Mouse (Mus musculus): Measurements from ENCODE around the gene Fancm. TPM values are rescaled to one million over a fixed set of nuclear protein-coding genes. Genes with fewer than 3 reads are reported as not detected.
A peak's percentile ranks its signal among the peaks of the same experiment; 100 is the strongest.

Gene Fancm
- total and polyA plus RNA-seq, 3 experiments = 11.7 to 25.3 (median 12.8) TPM

DNA sequence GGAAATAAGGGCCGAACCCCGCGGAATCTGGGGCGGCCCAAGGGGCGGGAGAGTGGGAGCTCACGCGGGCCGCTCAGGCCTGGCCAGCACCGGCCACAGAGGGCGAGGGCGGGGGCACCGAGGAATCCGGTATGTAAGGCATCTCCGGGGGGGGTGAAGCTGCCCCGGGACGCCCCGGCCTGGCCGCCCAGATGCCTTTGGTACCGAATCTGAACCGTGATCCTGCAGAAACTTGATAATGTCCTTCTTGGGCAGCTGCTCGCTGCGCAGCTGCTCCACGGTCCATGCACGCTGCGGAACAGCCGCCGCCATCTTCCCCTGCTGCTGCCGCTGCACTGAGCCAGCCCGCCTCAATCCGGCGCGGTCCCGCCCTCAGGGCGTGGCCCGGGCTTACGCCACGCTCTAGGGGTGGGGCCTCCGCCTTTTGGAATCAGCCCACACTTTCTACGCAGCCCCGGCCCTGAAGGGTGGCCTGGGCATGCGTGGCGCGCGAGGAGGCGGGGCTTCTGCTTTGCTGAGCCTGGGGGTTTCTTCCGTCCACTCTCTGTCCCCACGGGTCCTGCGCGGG, 1.7 kb upstream of the Fancm start, which contains the start of gene Fkbp3:
TSS of gene Fkbp3 (minus strand) at position 397 of the 568 bp plus-strand sequence.
- Histone ChIP-seq H3K4me3 (ENCODE audit: control insufficient read depth in 1 of 2, insufficient read depth in 1 of 2, low read depth in 2 of 2, low read length in 2 of 2) (peak within 1 kb of the TSS; percentile 84 to 86), H3K36me3 (ENCODE audit: control insufficient read depth in 1 of 2, insufficient read depth in 2 of 2, low read length in 2 of 2) (peaks cover under 1 to 16% of the 10 kb centered on the region in 2 experiments; a peak in 3 of 4 replicates), H3K4me1 (ENCODE audit: control insufficient read depth in 1 of 2, insufficient read depth in 2 of 2, low read length in 2 of 2) (peaks cover 0 to 8% of the 10 kb centered on the region in 2 experiments; a peak in 2 of 4 replicates), H3K79me2 (ENCODE audit: control insufficient read depth, insufficient read depth, low read length, poor library complexity) (peaks cover 30% of the 10 kb centered on the region), H3K9ac (ENCODE audit: control insufficient read depth, low read depth, low read length, poor library complexity, severe bottlenecking) (peak within 1 kb of the TSS; percentile 91), H3K27me3 (ENCODE audit: control insufficient read depth in 1 of 2, insufficient read depth in 2 of 2, low read length in 2 of 2) (no peaks in the 10 kb centered on the region), H3K9me3 (replicated peaks; ENCODE audit: insufficient read depth, low read length) (no peaks in the 10 kb centered on the region), H3K27ac (ENCODE audit: control insufficient read depth, low read depth, low read length) (peak within 1 kb of the TSS; percentile 62)
- DNase-seq (ENCODE audit: low read depth, low spot score) = peak; percentile 97
- TF ChIP-seq POLR2AphosphoS2 (IDR thresholded peaks at IDR 0.05; ENCODE audit: low read length) = peak; percentile 82
- no peak for TF ChIP-seq USF1 (IDR thresholded peaks at IDR 0.05; ENCODE audit: low read depth, low read length)
- no peak for TF ChIP-seq KAT2A (conservative IDR thresholded peaks at IDR 0.05; ENCODE audit: low read depth, low read length)
- peak; percentile 94 for TF ChIP-seq NELFE (IDR thresholded peaks at IDR 0.05; ENCODE audit: low read depth, low read length)
- TF ChIP-seq POLR2AphosphoS5 (IDR thresholded peaks at IDR 0.05; ENCODE audit: borderline replicate concordance, low read depth, low read length) = no peak
- TF ChIP-seq ETS1 (IDR thresholded peaks at IDR 0.05; ENCODE audit: low read depth, low read length) = no peak
- peak; percentile 98 for TF ChIP-seq CHD1 (IDR thresholded peaks at IDR 0.05; ENCODE audit: low read depth, low read length)
- TF ChIP-seq MYB (IDR thresholded peaks at IDR 0.05; ENCODE audit: low read depth, low read length) = no peak
- no peak for TF ChIP-seq UBTF (IDR thresholded peaks at IDR 0.05; ENCODE audit: borderline replicate concordance, insufficient read depth, low read depth, low read length)
- TF ChIP-seq CHD2 (IDR thresholded peaks at IDR 0.05; ENCODE audit: low read length) = no peak
- no peak for TF ChIP-seq GABPA (IDR thresholded peaks at IDR 0.05; ENCODE audit: low read depth, low read length)
- no peak for TF ChIP-seq MAX (IDR thresholded peaks at IDR 0.05; ENCODE audit: low read length)
- TF ChIP-seq TBP (IDR thresholded peaks at IDR 0.05; ENCODE audit: low read depth, low read length) = peak; percentile 88
- no peak for TF ChIP-seq JUND (IDR thresholded peaks at IDR 0.05; ENCODE audit: low read depth, low read length)
- no peak for TF ChIP-seq EP300 (IDR thresholded peaks at IDR 0.05; ENCODE audit: low read depth in 1 of 2, low read length in 2 of 2)
- TF ChIP-seq RCOR1 (IDR thresholded peaks at IDR 0.05; ENCODE audit: low read depth, low read length) = no peak
- TF ChIP-seq TAL1 (IDR thresholded peaks at IDR 0.05; ENCODE audit: low read length) = no peak
- TF ChIP-seq MXI1 (IDR thresholded peaks at IDR 0.05; ENCODE audit: low read depth, low read length) = 0 out of 2 replicates have a peak, but pooled peaks have one; percentile 17
- peak; percentile 7; the same call in 1 of the 2 replicates for TF ChIP-seq MYC (IDR thresholded peaks at IDR 0.05; ENCODE audit: low read depth, low read length)
- TF ChIP-seq ZMIZ1 (IDR thresholded peaks at IDR 0.05; ENCODE audit: low read depth, low read length) = peak; percentile 70; the same call in 1 of the 2 replicates
- no peak for TF ChIP-seq ZKSCAN1 (IDR thresholded peaks at IDR 0.05; ENCODE audit: low read depth, low read length)
- TF ChIP-seq MAZ (IDR thresholded peaks at IDR 0.05; ENCODE audit: low read depth, low read length) = no peak; the same call in 1 of the 2 replicates
- TF ChIP-seq TCF12 (IDR thresholded peaks at IDR 0.05; ENCODE audit: low read depth, low read length) = peak; percentile 69; the same call in 1 of the 2 replicates
- TF ChIP-seq GATA1 (IDR thresholded peaks at IDR 0.05; ENCODE audit: low read depth, low read length) = no peak
- no peak for TF ChIP-seq USF2 (IDR thresholded peaks at IDR 0.05; ENCODE audit: borderline replicate concordance in 1 of 2, insufficient read depth in 1 of 2, low read depth in 1 of 2, low read length in 2 of 2)
- TF ChIP-seq ZC3H11A (IDR thresholded peaks at IDR 0.05; ENCODE audit: low read depth, low read length) = no peak
- no peak for TF ChIP-seq MEF2A (IDR thresholded peaks at IDR 0.05; ENCODE audit: extremely low read depth, insufficient replicate concordance, low read depth, low read length, poor library complexity, severe bottlenecking)
- TF ChIP-seq BHLHE40 (IDR thresholded peaks at IDR 0.05; ENCODE audit: borderline replicate concordance, low read depth, low read length) = no peak
- TF ChIP-seq ZNF384 (IDR thresholded peaks at IDR 0.05; ENCODE audit: low read depth, low read length) = no peak
- no peak for TF ChIP-seq CTCF (IDR thresholded peaks at IDR 0.05 in 2 of 3, conservative IDR thresholded peaks at IDR 0.05 in 1 of 3; ENCODE audit: control insufficient read depth in 1 of 3, insufficient read depth in 1 of 3, low read depth in 2 of 3, low read length in 3 of 3, poor library complexity in 1 of 3, severe bottlenecking in 1 of 3)
- TF ChIP-seq RAD21 (IDR thresholded peaks at IDR 0.05; ENCODE audit: low read depth, low read length) = no peak
- no peak for TF ChIP-seq E2F4 (IDR thresholded peaks at IDR 0.05; ENCODE audit: borderline replicate concordance, low read depth, low read length)
- TF ChIP-seq SIN3A (IDR thresholded peaks at IDR 0.05; ENCODE audit: low read length) = no peak
- peak; percentile 53; the same call in 1 of the 2 replicates for TF ChIP-seq HCFC1 (IDR thresholded peaks at IDR 0.05; ENCODE audit: low read depth, low read length)
- TF ChIP-seq SMC3 (IDR thresholded peaks at IDR 0.05; ENCODE audit: low read depth, low read length) = no peak
- TF ChIP-seq POLR2A (IDR thresholded peaks at IDR 0.05; ENCODE audit: control insufficient read depth in 1 of 2, insufficient read depth in 1 of 2, low read depth in 1 of 2, low read length in 2 of 2, poor library complexity in 1 of 2) = peak; percentile 90 to 98
- no peak for TF ChIP-seq ELF1 (IDR thresholded peaks at IDR 0.05; ENCODE audit: low read depth, low read length)
